Mouse (Mus musculus) heart, adult 18-20 months (tissue): Measurements from ENCODE around the gene Zfp942. TPM values are rescaled to one million over a fixed set of nuclear protein-coding genes. Genes with fewer than 3 reads are reported as not detected.
A peak's percentile ranks its signal among the peaks of the same experiment; 100 is the strongest.

ENCODE experiments used
- DNase-seq, 2 experiments: peaks; one replicate each; pipeline ENCODE4 v3.0.0; 2021 to 2022; ENCODE audit warnings: mixed read lengths in 1 of 2
- long read RNA-seq, 2 experiments: library from polyadenylated mRNA; stranded (forward); transcript quantifications; one replicate each; pipeline ENCODE4 v2.0.0; 2021
- total RNA-seq, 2 experiments: library from RNA; stranded (reverse); gene quantifications; 2 replicates each; pipeline ENCODE4 v1.2.3; 2021

Gene Zfp942
- 1 to 10 TPM; 5.9 to 6.3 TPM for total RNA-seq
- long read RNA-seq, experiment 1, partial matches to known transcripts: 2 of 9 reads
- long read RNA-seq, experiment 1, other reads (novel, unspliced or antisense): 4 of 9 reads
- long read RNA-seq, experiment 2, partial matches to known transcripts: 0 of 2 reads
- long read RNA-seq, experiment 2, other reads (novel, unspliced or antisense): 0 of 2 reads

GRCm38 (mm10) chr17:21962107-21962907 lies at the start of gene Zfp942, which contains the start of gene Zfp943:
Gene Zfp942, minus strand, starts transcription at chr17:21962464.
Gene Zfp943, plus strand, starts transcription at chr17:21962552.
- DNase-seq: peak; percentile 84 to 86

GRCm38 (mm10) chr17:21963302-21963701 lies 1.0 kb upstream of the Zfp942 start:
- DNase-seq: no peak

- DNase-seq: peak; percentile 69 to 84
Measured at GRCm38 (mm10) chr17:21909456-21910052, 52.7 kb downstream of the Zfp942 start, which contains the start of gene Zfp995. Gene Zfp995, minus strand, starts transcription at chr17:21909926.

- DNase-seq: no peak
Measured at GRCm38 (mm10) chr17:21909039-21909438, 53.2 kb downstream of the Zfp942 start.

Other genes with a start within 250 kb of the Zfp942 start
- gene Zfp229, start 231.7 kb downstream of the Zfp942 start, total RNA-seq: 1 to 10 TPM; 4.1 to 5.6 TPM
- under 1 TPM; 0.57 to 0.98 TPM for gene Zfp820, start 116.7 kb downstream of the Zfp942 start, total RNA-seq
- gene Zfp995, start 52.5 kb downstream of the Zfp942 start, total RNA-seq: under 1 TPM; 0.37 to 0.72 TPM
- gene Zfp943, start 88 bp upstream of the Zfp942 start, total RNA-seq: 10 to 100 TPM; 17.1 to 19.2 TPM
- gene Zfp947, start 203.7 kb upstream of the Zfp942 start, total RNA-seq: under 1 TPM; 0.69 to 0.82 TPM